Mouse (Mus musculus): ENCODE measurements around the gene Zfp352.
"Not testable (repeated sequence)": the region's sequence is repeated elsewhere in the genome, so short reads cannot be mapped to it uniquely, and the experiment has no call there.

Zfp352 gene

DNA sequence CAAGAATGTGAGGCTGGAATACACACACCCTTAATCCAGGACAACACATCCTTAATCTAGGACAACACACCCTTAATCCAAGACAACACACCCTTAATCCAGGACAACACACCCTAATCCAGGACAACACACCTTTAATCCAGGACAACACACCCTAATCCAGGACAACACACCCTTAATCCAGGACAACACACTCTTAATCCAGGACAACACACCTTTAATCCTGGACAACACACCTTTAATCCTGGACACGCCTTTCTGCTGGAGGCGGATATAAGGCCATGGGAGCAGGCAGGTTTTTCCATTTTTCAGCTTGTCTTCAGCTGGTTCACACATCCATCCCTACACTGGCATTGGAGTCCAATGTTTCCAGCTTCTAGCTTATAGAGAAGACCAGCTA lies at the start of gene Zfp352:
Gene Zfp352, plus strand, starts transcription at position 301 of the 400 bp plus-strand sequence.
- DNase-seq (ENCODE audit: low spot score) = no peak

DNA sequence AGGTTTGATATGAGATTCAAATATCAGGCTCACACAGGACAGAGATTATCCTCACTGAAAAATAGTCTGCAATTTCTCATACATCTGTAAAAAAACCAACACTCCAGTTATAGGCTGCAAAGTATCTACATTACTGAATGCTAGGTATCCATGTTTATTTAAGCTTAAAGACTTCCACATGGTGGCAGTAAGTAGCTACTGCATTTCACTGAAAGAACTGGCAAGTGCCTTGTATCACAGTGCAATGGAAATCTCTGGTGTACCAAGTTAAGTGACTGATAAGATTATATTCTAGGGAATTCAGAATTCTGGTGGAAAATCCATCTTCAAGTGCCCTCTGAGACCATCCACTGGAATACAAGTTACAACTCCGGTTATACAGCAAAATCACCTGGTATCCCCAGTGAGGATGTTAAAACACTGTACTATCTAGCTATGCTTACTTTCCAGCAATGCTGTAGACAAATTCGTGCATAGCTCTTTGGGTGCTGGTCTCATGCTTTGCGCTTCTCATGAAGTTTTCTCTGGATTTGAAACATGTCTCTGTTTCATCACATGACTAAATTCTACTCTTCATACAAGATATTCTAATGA lies 47.6 kb upstream of the Zfp352 start:
- peak; percentile 3 for DNase-seq (ENCODE audit: low spot score)

DNA sequence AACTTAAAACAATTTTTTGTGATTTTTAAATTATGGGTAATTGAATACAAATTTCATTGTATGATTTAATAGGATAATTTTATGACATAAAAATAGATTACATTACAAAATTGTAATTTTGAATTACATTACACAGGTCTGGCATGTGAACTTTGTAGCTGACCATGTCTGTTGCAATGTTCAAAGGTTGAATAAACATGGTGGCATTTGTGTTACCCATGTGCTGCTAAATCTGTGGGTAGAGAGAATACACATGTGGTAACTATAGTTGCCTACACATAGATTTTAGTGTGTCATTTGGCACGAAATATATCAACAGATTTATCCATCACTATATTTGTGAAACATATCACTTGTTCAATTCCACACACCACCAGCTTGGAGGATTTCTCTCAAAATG lies 44.6 kb upstream of the Zfp352 start:
- no peak for DNase-seq (ENCODE audit: low spot score)

DNA sequence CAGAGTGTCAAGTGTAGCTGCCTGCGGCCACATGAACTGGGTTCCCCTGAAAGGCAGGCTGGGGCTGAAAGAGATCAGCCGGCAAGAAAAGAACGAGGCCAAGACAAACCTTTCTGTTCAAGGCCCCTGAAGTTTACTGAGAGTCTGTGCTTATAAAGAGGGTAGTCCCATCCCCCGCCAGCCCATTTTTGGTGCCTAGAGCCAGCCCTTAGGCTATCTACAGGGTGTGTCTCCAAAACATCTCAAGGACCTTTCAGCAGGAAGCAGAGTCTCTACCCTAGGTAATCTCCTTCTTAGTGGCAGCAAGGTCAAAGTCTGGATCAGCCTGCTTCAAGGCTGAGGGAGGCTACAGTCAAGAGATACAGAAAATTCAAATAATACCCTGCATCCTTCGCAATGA lies 15.2 kb upstream of the Zfp352 start:
- DNase-seq (ENCODE audit: low spot score) = no peak

DNA sequence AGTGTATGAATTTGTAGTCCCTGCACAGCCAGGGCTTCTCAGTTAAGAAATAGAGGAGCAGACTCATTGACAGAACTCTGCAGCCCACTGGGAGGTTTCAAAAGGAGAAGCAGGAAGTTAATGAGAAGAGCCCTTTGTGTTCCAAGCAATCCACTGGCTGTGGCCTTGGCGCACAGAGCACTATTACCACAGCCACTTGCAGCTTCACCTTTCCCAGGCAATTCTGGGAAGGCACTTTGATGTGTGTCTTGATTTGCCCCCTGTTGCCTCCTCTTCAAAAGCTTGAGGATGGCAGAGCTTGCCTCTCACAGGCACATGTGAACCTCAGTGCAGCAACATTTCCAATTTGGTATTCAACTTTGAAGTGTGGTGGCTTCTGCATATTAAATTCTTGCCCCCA lies 7.1 kb upstream of the Zfp352 start:
- no peak for DNase-seq (ENCODE audit: low spot score)

DNA sequence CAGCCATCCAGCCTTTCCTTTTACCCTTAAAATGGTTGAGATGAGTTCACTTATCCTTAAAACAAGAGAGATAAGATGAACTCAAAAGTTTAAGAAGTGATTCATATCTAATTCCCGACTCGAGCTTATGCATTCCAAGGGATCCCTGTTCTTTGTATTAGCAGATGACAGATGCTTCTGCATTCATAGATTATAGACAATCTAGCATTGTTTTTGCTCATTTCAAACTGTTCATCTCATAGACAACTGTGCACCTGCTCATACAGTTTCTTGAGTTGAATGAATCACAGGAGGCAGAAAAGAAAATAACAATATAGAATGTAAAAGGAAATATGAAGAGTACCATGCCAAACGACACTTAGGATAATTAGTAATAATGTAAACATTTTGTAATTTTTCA lies 6.5 kb upstream of the Zfp352 start:
- DNase-seq (ENCODE audit: low spot score) = no peak

DNA sequence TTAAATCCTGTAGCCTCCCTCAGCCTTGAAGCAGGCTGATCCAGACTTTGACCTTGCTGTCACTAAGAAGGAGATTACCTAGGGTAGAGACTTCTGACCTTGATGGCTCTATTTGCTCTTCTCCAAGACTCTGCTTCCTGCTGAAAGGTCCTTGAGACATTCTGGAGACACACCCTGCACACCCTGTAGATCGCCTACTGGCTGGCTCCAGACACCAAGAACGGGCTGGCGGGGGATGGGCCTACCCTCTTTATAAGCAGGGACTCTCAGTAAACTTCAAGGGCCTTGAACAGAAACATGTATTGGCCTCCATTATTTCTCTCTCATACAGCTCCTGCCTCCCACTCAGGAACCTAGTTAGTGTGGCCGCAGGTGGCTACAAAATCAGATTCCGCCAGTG lies 17.0 kb downstream of the Zfp352 start:
- not testable (repeated sequence) for DNase-seq (ENCODE audit: low spot score)

DNA sequence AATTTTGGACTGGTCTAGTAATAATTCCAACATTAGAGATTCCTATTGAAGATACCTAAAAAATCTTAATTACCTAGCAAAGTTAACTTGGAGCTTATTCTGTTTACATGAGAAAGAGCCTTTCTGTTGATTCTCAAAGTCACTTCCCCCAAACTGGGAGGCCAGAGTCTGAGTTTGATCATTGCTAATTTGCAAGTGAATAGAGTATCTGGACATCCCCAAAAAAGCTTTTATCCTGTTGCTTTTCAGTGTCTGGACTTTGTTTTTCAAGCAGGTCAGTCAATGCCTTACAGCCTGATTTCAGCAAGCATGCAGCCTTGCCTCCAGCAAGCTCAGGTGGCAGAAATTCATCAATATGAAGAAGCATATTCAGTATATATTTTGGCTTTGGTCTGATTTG lies 51.2 kb downstream of the Zfp352 start:
- DNase-seq (ENCODE audit: low spot score) = no peak

Measured in adipocyte (in vitro differentiated cells).